Mouse (Mus musculus): ENCODE measurements around the gene Esrp2. TPM values are rescaled to one million over a fixed set of nuclear protein-coding genes. Genes with fewer than 3 reads are reported as not detected.
A peak's percentile ranks its signal among the peaks of the same experiment; 100 is the strongest.

Esrp2 gene
- polyA plus RNA-seq, 1 experiment from 2014 or later: 5.4 TPM

DNA sequence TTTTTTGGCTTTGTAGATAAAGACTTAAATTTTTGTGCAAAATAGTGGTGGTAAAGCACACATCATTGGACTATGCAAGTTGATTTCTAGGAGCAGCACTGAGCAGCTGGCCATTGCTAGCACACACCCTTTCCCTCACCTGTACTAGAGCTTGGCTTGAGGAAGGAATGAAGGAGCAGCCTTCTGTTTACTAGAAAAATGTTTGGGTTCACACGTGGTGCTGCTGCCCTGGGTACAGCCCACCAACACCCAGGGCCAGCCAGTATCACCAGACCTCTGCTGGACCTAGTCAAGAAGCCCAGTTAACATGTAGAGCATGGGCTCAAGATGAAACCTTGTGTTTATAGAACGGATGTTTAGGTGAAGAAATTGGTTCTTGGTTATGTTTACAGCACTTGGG is 6.8 kb downstream of the Esrp2 start:
- peaks cover 63% of the 10 kb centered on the region for H3K36me3 ChIP-seq
- DNase-seq (ENCODE audit: low spot score): peak; percentile 31
- peaks cover 4% of the 10 kb centered on the region; the same call in 1 of the 2 replicates for H3K4me1 ChIP-seq
- 79% methylated on average over 2 of the region's 2 CpGs for WGBS
- peaks cover 29% of the 10 kb centered on the region for H3K27me3 ChIP-seq (ENCODE audit: insufficient read depth, poor library complexity, severe bottlenecking)
- no peak overlapping the region for H3K4me3 ChIP-seq
- no peak overlapping the region for H3K27ac ChIP-seq
- no peaks in the 10 kb centered on the region for H3K9me3 ChIP-seq

- peaks cover 23% of the 10 kb centered on the region for H3K27me3 ChIP-seq (ENCODE audit: insufficient read depth, poor library complexity, severe bottlenecking)
- DNase-seq (ENCODE audit: low spot score): peak; percentile 36
- H3K4me3 ChIP-seq: no peak overlapping the region
- peaks cover 63% of the 10 kb centered on the region for H3K36me3 ChIP-seq
- H3K9me3 ChIP-seq: no peaks in the 10 kb centered on the region
- no peak overlapping the region for H3K27ac ChIP-seq
- no peaks in the 10 kb centered on the region for H3K4me1 ChIP-seq
Observed at GRCm38 (mm10) chr8:106129232-106129930, 7.4 kb downstream of the Esrp2 start.

DNA sequence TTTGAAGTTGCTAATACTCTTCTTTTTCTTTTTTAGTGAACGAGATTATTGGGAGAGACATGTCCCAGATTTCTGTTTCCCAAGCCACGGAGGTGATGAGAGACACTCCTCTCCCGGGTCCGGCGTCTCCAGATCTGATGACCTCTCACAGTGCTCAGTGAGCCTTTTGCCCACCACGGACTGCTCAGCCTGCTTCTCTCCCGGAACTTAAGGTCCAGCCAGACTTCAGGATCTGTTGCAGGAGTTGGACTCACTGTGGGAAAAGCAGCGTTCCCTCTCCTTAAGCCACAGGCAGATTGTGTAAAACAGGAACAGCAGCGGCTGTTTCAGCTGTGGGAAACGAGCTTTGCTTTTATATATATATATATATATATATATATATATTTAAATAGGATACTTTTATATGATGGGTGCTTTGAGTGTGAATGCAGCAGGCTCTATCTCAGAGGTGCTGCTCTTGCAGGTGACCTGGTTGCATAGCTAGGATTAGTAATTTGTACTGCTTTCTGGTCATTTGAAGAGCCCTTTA is 8.8 kb downstream of the Esrp2 start:
- DNase-seq (ENCODE audit: low spot score): peak; percentile 24
- H3K9me3 ChIP-seq: no peaks in the 10 kb centered on the region
- H3K36me3 ChIP-seq: peaks cover 64% of the 10 kb centered on the region
- peaks cover 8% of the 10 kb centered on the region; the same call in 1 of the 2 replicates for H3K27me3 ChIP-seq (ENCODE audit: insufficient read depth, poor library complexity, severe bottlenecking)
- no peak overlapping the region for H3K4me3 ChIP-seq
- no peaks in the 10 kb centered on the region for H3K4me1 ChIP-seq
- H3K27ac ChIP-seq: no peak overlapping the region
- WGBS: 80% methylated on average over 10 of the region's 10 CpGs

DNA sequence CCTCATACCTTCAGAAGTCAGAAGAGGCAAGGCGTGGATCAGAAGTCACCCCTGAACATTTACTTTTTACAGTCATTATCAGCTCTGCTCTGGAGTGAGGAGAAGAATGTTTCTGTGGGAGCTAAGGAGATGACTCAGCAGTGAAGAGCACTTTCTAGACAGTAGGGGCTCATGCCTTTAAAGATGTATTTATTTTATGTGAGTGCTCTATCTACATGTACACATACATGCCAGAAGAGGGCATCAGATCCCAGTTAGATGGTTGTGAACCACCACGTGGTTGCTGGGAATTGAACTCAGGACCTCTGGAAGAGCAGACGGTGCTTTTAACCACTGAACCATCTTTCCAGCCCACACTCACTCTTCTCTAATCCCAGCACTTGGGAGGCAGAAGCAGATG is 9.7 kb downstream of the Esrp2 start:
- Histone ChIP-seq H3K4me1 (no peaks in the 10 kb centered on the region), H3K4me3 (no peak overlapping the region), H3K9me3 (no peaks in the 10 kb centered on the region), H3K27me3 (ENCODE audit: insufficient read depth, poor library complexity, severe bottlenecking) (no peaks in the 10 kb centered on the region), H3K27ac (no peak overlapping the region), H3K36me3 (peaks cover 55% of the 10 kb centered on the region)
- WGBS: 66% methylated on average over 3 of the region's 3 CpGs
- no peak for DNase-seq (ENCODE audit: low spot score)

DNA sequence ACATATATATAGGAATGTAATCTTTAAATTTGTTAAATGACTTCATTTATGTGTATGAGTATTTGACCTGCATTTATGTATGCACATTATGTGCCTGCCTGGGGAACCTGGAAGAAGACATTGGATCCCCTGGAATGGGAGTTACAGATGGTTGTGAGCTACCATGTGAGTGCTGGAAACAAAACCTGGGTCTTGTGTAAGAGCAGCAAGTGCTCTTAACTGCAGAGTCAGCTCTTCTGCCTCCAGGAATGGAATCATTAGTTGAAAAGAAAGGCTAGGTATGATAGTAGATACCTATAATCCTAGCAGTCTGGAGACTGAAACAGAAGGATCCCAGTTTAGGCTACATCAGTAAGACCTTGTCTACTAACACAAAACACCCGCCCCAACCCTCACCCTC is 10.7 kb downstream of the Esrp2 start:
- peaks cover 50% of the 10 kb centered on the region for H3K36me3 ChIP-seq
- DNase-seq (ENCODE audit: low spot score): peak; percentile 22
- no peak overlapping the region for H3K27ac ChIP-seq
- WGBS: 94% methylated on average over 1 of the region's 1 CpGs
- no peaks in the 10 kb centered on the region for H3K27me3 ChIP-seq (ENCODE audit: insufficient read depth, poor library complexity, severe bottlenecking)
- no peak overlapping the region for H3K4me3 ChIP-seq
- no peaks in the 10 kb centered on the region for H3K4me1 ChIP-seq
- H3K9me3 ChIP-seq: no peaks in the 10 kb centered on the region

GRCm38 (mm10) chr8:106123443-106123842 is 13.3 kb downstream of the Esrp2 start:
- WGBS: 81% methylated on average over 3 of the region's 3 CpGs
- DNase-seq (ENCODE audit: low spot score): no peak
- Histone ChIP-seq H3K9me3 (no peaks in the 10 kb centered on the region), H3K36me3 (peaks cover 44% of the 10 kb centered on the region), H3K27ac (no peak overlapping the region), H3K4me1 (no peaks in the 10 kb centered on the region), H3K4me3 (no peak overlapping the region), H3K27me3 (ENCODE audit: insufficient read depth, poor library complexity, severe bottlenecking) (no peaks in the 10 kb centered on the region)

- DNase-seq (ENCODE audit: low spot score): no peak
- H3K27ac ChIP-seq: no peak overlapping the region
- no peaks in the 10 kb centered on the region for H3K27me3 ChIP-seq (ENCODE audit: insufficient read depth, poor library complexity, severe bottlenecking)
- no peak overlapping the region for H3K4me3 ChIP-seq
- H3K36me3 ChIP-seq: peaks cover 56% of the 10 kb centered on the region
- no peaks in the 10 kb centered on the region for H3K9me3 ChIP-seq
- H3K4me1 ChIP-seq: peaks cover 6% of the 10 kb centered on the region; the same call in 1 of the 2 replicates
- WGBS: 89% methylated on average over 3 of the region's 3 CpGs
Observed at GRCm38 (mm10) chr8:106115897-106116296, 20.9 kb downstream of the Esrp2 start.

- Histone ChIP-seq H3K27ac (no peak overlapping the region), H3K4me1 (peaks cover 6% of the 10 kb centered on the region; the same call in 1 of the 2 replicates), H3K9me3 (no peaks in the 10 kb centered on the region), H3K36me3 (peaks cover 64% of the 10 kb centered on the region), H3K27me3 (ENCODE audit: insufficient read depth, poor library complexity, severe bottlenecking) (no peaks in the 10 kb centered on the region), H3K4me3 (no peak overlapping the region)
- DNase-seq (ENCODE audit: low spot score): no peak
- 80% methylated on average over 1 of the region's 1 CpGs for WGBS
Observed at GRCm38 (mm10) chr8:106112514-106112913, 24.3 kb downstream of the Esrp2 start.

DNA sequence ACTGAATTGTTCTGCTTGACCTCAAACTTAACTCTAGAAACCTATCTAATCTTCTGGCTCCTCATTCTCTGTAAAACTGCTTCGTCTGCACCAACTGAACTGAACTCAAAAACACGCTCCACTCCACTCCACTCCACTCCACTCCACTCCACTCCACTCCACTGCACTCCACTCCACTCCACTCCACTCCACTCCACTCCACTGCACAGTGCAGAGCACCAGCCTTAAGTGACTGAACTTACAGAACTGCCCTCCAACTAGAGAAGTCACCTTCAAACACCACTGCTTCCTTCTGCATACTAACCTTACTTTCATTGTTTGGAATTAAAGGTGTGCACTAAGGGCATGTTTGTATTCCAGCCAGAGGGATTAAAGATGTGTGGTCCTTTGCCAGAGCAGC is 24.7 kb downstream of the Esrp2 start:
- peaks cover 59% of the 10 kb centered on the region for H3K36me3 ChIP-seq
- no peaks in the 10 kb centered on the region for H3K9me3 ChIP-seq
- 73% methylated on average over 2 of the region's 2 CpGs for WGBS
- DNase-seq (ENCODE audit: low spot score): no peak
- no peaks in the 10 kb centered on the region for H3K27me3 ChIP-seq (ENCODE audit: insufficient read depth, poor library complexity, severe bottlenecking)
- peaks cover 6% of the 10 kb centered on the region; the same call in 1 of the 2 replicates for H3K4me1 ChIP-seq
- H3K4me3 ChIP-seq: no peak overlapping the region
- H3K27ac ChIP-seq: no peak overlapping the region

GRCm38 (mm10) chr8:106108729-106109128 is 28.0 kb downstream of the Esrp2 start:
- Histone ChIP-seq H3K27ac (no peak overlapping the region), H3K4me1 (peaks cover 6% of the 10 kb centered on the region; the same call in 1 of the 2 replicates), H3K4me3 (no peak overlapping the region), H3K27me3 (ENCODE audit: insufficient read depth, poor library complexity, severe bottlenecking) (no peaks in the 10 kb centered on the region), H3K36me3 (peaks cover 46% of the 10 kb centered on the region), H3K9me3 (no peaks in the 10 kb centered on the region)
- no peak for DNase-seq (ENCODE audit: low spot score)
- 92% methylated on average over 3 of the region's 3 CpGs for WGBS

GRCm38 (mm10) chr8:106108080-106108479 is 28.7 kb downstream of the Esrp2 start:
- Histone ChIP-seq H3K27me3 (ENCODE audit: insufficient read depth, poor library complexity, severe bottlenecking) (no peaks in the 10 kb centered on the region), H3K4me1 (peaks cover 6% of the 10 kb centered on the region; the same call in 1 of the 2 replicates), H3K4me3 (no peak overlapping the region), H3K9me3 (no peaks in the 10 kb centered on the region), H3K27ac (no peak overlapping the region), H3K36me3 (peaks cover 50% of the 10 kb centered on the region)
- 94% methylated on average over 4 of the region's 4 CpGs for WGBS
- DNase-seq (ENCODE audit: low spot score): no peak

DNA sequence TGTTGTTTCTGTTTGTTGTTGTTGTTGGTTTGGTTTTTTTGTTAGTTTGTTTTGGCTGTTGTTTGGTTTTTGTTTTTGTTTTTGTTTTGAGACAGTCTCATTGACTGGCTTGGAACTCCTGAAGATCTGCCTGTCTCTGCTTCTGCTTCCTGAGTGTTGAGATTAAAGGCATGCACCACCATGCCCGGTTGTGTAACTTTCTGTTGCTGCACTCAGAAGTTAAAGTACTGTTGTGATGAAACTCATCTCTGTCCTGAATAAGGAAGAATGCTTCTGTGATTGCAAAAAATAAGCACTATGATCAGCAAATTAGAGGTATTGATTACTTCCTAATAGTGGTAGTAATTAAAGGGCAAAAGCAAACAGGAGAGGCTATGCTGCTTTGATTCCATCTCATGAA is 30.6 kb downstream of the Esrp2 start:
- Histone ChIP-seq H3K4me3 (no peak overlapping the region), H3K9me3 (no peaks in the 10 kb centered on the region), H3K4me1 (no peaks in the 10 kb centered on the region), H3K36me3 (peaks cover 55% of the 10 kb centered on the region), H3K27ac (no peak overlapping the region), H3K27me3 (ENCODE audit: insufficient read depth, poor library complexity, severe bottlenecking) (no peaks in the 10 kb centered on the region)
- DNase-seq (ENCODE audit: low spot score): no peak
- 80% methylated on average over 1 of the region's 1 CpGs for WGBS

DNA sequence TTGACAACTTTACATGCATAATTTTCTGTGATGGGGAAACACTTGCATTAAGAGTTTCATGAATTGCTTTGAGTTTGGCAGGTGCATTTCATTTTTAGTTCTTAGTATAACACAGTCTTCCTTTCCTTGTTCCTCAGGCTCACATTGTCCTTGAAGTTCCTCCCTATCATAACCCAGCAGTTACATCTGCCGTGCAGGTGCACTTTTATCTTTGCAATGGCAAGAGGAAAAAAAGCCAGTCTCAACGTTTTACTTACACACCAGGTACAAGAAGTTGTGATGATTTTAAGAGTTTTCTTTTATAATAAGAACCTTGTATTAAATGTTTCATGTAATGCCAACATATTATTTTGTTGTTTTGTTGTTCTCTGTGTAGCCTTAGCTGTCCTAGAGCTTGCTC is 32.9 kb downstream of the Esrp2 start:
- 82% methylated on average over 2 of the region's 2 CpGs for WGBS
- no peaks in the 10 kb centered on the region for H3K9me3 ChIP-seq
- no peaks in the 10 kb centered on the region for H3K4me1 ChIP-seq
- no peak overlapping the region for H3K4me3 ChIP-seq
- peaks cover 54% of the 10 kb centered on the region for H3K36me3 ChIP-seq
- no peak for DNase-seq (ENCODE audit: low spot score)
- no peaks in the 10 kb centered on the region for H3K27me3 ChIP-seq (ENCODE audit: insufficient read depth, poor library complexity, severe bottlenecking)
- H3K27ac ChIP-seq: no peak overlapping the region

Data from heart, embryonic 10.5 days (tissue).